Mouse (Mus musculus): ENCODE data around the gene Scaf1.

DNA sequence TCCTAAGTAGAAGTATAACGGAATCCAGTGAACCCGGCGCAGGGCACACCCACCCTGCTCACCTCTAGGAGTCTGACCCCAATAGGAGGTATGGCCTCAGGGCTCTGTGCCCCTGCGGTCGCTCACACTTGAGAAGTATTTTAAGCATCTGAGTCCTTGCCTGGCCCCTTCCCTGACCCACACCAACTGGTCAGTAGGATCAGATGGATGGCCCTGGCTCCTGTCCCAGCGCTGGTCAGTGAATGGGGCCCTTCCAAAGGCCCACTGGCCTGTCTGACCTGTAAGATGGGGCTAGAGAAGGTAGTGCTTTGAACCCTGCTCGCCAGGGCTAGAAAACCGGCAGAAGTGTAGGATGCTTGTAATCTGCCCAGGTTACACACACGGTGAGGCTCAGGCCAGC, 24.7 kb upstream of the Scaf1 start:
- no peak for TF ChIP-seq CTCF (IDR thresholded peaks at IDR 0.05; ENCODE audit: extremely low read depth, insufficient read length, insufficient replicate concordance, low read depth, low read length)
- no peak for TF ChIP-seq POLR2A (IDR thresholded peaks at IDR 0.05; ENCODE audit: low read depth, low read length)
